Mouse (Mus musculus): Measurements from ENCODE around the gene Cdca3. TPM values are rescaled to one million over a fixed set of nuclear protein-coding genes. Genes with fewer than 3 reads are reported as not detected.
A peak's percentile ranks its signal among the peaks of the same experiment; 100 is the strongest.

Cdca3 gene
- polyA plus RNA-seq, 1 experiment from 2014 or later, result 201 TPM

DNA sequence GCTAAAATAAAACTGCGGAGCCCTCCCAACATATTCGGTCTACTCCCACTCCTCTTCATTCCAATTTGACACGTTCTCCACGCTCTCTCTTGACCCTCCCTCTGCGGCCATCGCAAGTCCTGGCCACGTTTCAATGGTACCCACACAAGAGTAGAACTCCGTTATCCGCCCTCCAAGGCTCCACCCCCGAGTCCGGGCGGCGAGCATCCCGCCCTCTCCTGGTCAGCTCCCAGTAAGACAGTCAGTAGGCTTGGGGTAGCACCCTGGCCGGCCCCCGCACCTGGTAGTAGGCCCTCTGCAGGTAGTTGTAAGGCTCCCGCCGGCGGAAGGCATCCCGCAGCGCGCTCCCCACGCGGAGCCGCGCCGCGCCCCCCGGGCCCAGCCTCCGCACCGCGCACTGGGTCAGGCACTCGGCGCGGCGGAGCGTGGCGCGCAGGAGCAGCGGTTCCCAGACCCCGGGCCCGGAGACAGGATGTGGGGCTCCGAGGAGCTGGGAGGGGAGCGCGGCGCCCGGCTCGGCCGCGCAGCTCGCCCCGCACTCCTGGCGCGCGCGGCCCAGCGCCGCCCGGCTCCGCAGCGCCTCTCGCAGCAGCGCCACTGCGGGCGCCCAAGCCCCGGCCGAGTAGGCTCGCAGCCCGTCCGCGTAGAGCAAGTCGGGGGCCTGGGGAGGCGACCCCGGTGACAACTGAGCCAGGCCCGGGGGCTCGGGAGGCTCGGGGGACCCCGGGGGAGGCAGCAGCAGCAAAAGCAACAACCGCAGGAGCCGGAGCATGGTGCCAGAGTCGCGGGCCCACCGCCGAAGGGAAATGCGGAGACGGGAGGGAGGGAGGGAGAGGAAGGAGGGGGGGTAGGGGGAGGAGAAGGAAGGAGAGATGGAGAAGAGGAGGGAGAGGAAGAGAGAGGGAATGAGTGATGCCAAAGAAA lies 27.8 kb downstream of the Cdca3 start, which contains the start of gene P3h3:
TSS of gene P3h3 (minus strand) at position 837 of the 924 bp plus-strand sequence.
- WGBS, result under 1% methylated on average over 69 of the region's 86 CpGs
- Histone ChIP-seq H3K36me3 (ENCODE audit: control insufficient read depth, insufficient read depth, low read length) (peaks cover 3% of the 10 kb centered on the region; the same call in 1 of the 2 replicates), H3K4me1 (ENCODE audit: control insufficient read depth, insufficient read depth, low read length) (peaks cover 26% of the 10 kb centered on the region), H3K4me3 (ENCODE audit: low read length) (peak within 1 kb of the TSS; percentile 74), H3K4me2 (replicated peaks; ENCODE audit: low read depth, low read length) (peak within 1 kb of the TSS; percentile 90), H3K9ac (ENCODE audit: low read depth, low read length) (peak within 1 kb of the TSS; percentile 93), H3K27ac (ENCODE audit: low read depth, low read length) (peak within 1 kb of the TSS; percentile 95), H3K27me3 (ENCODE audit: control insufficient read depth, insufficient read depth, low read length) (no peaks in the 10 kb centered on the region), H3K9me3 (ENCODE audit: control insufficient read depth, low read length) (no peaks in the 10 kb centered on the region)
- peak; percentile 82 for ATAC-seq (ENCODE audit: low FRiP score, low TSS enrichment)

DNA sequence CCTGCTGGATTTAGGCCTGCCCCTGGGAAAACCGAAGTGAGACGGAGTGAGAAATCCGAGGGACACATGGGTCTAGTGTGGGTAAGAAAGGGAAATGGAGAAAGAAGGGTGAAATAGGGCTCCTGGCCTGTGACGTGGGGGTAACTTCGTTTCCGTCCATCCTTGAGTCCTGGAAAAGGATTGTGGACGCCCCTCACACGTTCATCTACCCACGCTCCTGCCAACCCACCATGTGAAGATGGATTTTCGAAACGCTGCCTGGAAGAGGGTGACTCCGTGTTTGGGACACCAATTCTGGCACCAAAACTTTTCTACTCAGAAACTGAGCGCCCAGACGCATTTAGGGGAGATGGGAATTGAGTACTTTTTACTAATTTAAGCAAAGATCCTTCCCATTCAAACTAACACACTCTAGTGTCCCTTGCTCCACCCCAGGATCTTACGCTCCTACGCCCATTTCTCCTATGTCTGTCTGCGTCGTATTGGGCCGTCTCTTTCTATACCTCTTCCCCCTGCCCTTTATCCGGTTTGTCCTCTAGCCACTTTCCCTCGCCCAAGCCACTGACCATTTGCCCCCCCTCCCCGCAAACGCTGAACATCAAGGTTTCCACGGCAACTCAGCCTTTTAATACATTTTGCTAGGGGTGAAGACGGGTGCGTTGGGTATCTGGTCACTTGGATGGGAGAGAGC lies 28.6 kb downstream of the Cdca3 start:
- no peak for ATAC-seq (ENCODE audit: low FRiP score, low TSS enrichment)
- H3K27me3 ChIP-seq (ENCODE audit: control insufficient read depth, insufficient read depth, low read length), result peaks cover 3% of the 10 kb centered on the region
- peak overlapping the region; percentile 93 for H3K9ac ChIP-seq (ENCODE audit: low read depth, low read length)
- H3K9me3 ChIP-seq (ENCODE audit: control insufficient read depth, low read length), result no peaks in the 10 kb centered on the region
- WGBS, result 30% methylated on average over 26 of the region's 26 CpGs
- H3K36me3 ChIP-seq (ENCODE audit: control insufficient read depth, insufficient read depth, low read length), result peaks cover 3% of the 10 kb centered on the region; the same call in 1 of the 2 replicates
- peak overlapping the region; percentile 95; the same call in 1 of the 2 replicates for H3K27ac ChIP-seq (ENCODE audit: low read depth, low read length)
- H3K4me2 ChIP-seq (replicated peaks; ENCODE audit: low read depth, low read length), result peak overlapping the region; percentile 90
- H3K4me1 ChIP-seq (ENCODE audit: control insufficient read depth, insufficient read depth, low read length), result peaks cover 29% of the 10 kb centered on the region
- peak overlapping the region; percentile 74 for H3K4me3 ChIP-seq (ENCODE audit: low read length)

DNA sequence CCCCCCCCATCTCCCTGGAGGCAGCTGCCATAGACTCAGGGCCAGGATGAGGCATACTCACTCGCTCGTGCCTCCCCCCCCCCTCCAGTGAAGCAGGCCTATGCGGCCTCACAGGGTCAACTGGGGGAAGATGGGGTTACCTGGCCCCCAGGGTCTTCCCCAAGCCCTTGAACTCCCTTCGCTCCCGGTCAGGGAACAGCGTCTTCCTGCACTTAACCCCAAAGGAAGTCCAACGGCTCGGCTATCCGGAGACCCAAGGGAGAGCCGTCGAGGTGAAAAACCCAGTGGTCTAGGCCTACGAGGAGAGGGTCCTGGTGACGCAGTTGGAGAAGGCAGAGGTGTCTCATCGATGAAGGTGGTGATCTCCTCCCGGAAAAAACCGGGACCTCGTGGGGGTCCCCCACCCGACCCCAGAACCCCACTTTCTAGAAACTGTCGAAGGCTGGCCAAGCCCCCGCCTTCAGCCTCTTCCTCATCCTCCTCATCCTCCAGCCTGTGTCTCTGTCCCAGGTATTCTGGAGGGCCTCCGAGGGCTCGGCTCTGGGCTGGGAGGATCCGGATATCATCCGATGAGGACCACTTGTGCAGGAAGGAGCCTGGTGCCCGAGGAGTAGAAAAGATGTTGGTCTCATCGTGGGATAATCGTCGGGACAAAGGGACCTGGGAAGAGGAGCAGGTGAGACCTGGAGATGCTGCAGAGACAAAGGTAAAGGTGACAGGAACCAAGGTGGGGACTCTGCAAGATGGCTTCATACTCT lies 29.4 kb downstream of the Cdca3 start:
- Histone ChIP-seq H3K36me3 (ENCODE audit: control insufficient read depth, insufficient read depth, low read length) (peaks cover 3% of the 10 kb centered on the region; the same call in 1 of the 2 replicates), H3K27ac (ENCODE audit: low read depth, low read length) (no peak overlapping the region), H3K9me3 (ENCODE audit: control insufficient read depth, low read length) (no peaks in the 10 kb centered on the region), H3K4me3 (ENCODE audit: low read length) (no peak overlapping the region), H3K4me2 (replicated peaks; ENCODE audit: low read depth, low read length) (peak overlapping the region; percentile 90), H3K4me1 (ENCODE audit: control insufficient read depth, insufficient read depth, low read length) (peaks cover 33% of the 10 kb centered on the region), H3K27me3 (ENCODE audit: control insufficient read depth, insufficient read depth, low read length) (peaks cover 6% of the 10 kb centered on the region), H3K9ac (ENCODE audit: low read depth, low read length) (no peak overlapping the region)
- no peak for ATAC-seq (ENCODE audit: low FRiP score, low TSS enrichment)
- 77% methylated on average over 28 of the region's 28 CpGs for WGBS

DNA sequence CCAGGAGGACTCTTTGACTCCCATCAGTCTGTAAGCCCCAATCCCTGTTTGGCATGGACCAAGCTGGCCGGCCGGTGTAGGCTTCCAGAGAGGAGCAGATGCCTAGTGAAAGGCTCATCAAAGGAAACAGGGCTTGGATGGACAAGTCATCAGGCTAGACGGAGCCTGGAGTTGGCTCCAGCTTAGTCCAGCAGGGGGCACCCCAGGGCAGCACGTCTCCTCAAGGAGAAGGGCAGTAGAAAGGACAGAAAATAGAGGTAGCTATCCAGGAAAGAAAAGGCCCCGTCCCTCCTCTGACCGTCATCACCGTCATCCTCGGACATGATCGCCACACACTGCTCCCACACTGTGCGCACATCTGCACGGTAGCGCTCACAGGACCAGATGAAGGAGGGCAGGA lies 30.4 kb downstream of the Cdca3 start:
- Histone ChIP-seq H3K27ac (ENCODE audit: low read depth, low read length) (no peak overlapping the region), H3K4me2 (replicated peaks; ENCODE audit: low read depth, low read length) (peak overlapping the region; percentile 10; the same call in 1 of the 2 replicates), H3K9ac (ENCODE audit: low read depth, low read length) (no peak overlapping the region), H3K9me3 (ENCODE audit: control insufficient read depth, low read length) (no peaks in the 10 kb centered on the region), H3K27me3 (ENCODE audit: control insufficient read depth, insufficient read depth, low read length) (peaks cover 6% of the 10 kb centered on the region), H3K36me3 (ENCODE audit: control insufficient read depth, insufficient read depth, low read length) (no peaks in the 10 kb centered on the region; the same call in 1 of the 2 replicates), H3K4me1 (ENCODE audit: control insufficient read depth, insufficient read depth, low read length) (peaks cover 33% of the 10 kb centered on the region), H3K4me3 (ENCODE audit: low read length) (no peak overlapping the region)
- ATAC-seq (ENCODE audit: low FRiP score, low TSS enrichment), result 0 out of 2 replicates have a peak, but pooled peaks have one; percentile 1
- WGBS, result 9% methylated on average over 12 of the region's 12 CpGs

DNA sequence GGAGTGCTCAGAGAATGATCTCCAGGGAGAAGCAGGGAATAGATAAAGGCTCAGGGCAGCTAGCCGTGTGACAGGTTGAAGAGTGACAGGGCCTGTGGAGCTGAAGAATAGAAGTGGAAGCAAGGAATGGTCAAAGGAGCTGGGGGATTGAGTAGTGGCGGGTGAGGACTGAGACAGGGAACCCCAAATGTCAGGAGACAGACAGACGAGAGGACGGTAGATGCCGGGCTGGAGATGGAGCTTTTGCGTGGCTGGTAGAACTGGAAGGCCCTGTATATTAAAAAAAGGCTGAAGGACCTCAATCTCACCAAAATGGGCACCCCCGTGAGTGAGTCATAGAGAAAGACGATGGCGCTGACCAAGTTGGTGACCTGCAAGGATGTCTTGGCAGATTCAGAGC lies 31.2 kb downstream of the Cdca3 start:
- Histone ChIP-seq H3K9me3 (ENCODE audit: control insufficient read depth, low read length) (no peaks in the 10 kb centered on the region), H3K27me3 (ENCODE audit: control insufficient read depth, insufficient read depth, low read length) (peaks cover 6% of the 10 kb centered on the region), H3K4me1 (ENCODE audit: control insufficient read depth, insufficient read depth, low read length) (peaks cover 33% of the 10 kb centered on the region), H3K4me3 (ENCODE audit: low read length) (no peak overlapping the region), H3K27ac (ENCODE audit: low read depth, low read length) (no peak overlapping the region), H3K36me3 (ENCODE audit: control insufficient read depth, insufficient read depth, low read length) (no peaks in the 10 kb centered on the region), H3K4me2 (replicated peaks; ENCODE audit: low read depth, low read length) (no peak overlapping the region), H3K9ac (ENCODE audit: low read depth, low read length) (no peak overlapping the region)
- WGBS, result 89% methylated on average over 9 of the region's 9 CpGs
- no peak for ATAC-seq (ENCODE audit: low FRiP score, low TSS enrichment)

DNA sequence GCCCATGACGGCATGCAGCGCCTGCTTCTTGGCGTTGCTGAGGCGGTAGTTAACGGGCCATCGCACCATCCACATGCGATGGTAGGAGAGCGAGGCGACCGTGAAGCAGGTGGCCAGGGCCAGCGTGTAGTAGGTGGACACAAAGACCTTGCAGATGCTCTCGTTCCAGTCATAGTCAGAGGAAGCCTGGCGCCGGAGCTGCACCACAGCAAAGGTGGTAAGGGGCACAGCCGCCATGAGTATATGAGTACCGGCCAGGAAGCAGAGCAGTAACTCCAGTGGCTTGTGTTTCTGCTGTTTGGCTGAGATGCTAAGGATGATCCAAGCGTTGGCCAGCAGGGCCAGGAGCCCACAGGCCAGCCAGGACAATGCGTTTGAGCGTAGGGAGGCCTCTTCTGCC lies 31.9 kb downstream of the Cdca3 start:
- Histone ChIP-seq H3K9me3 (ENCODE audit: control insufficient read depth, low read length) (no peaks in the 10 kb centered on the region), H3K27me3 (ENCODE audit: control insufficient read depth, insufficient read depth, low read length) (peaks cover 6% of the 10 kb centered on the region), H3K27ac (ENCODE audit: low read depth, low read length) (no peak overlapping the region), H3K36me3 (ENCODE audit: control insufficient read depth, insufficient read depth, low read length) (no peaks in the 10 kb centered on the region), H3K9ac (ENCODE audit: low read depth, low read length) (peak overlapping the region; percentile 12; the same call in 1 of the 2 replicates), H3K4me1 (ENCODE audit: control insufficient read depth, insufficient read depth, low read length) (peaks cover 28% of the 10 kb centered on the region), H3K4me2 (replicated peaks; ENCODE audit: low read depth, low read length) (no peak overlapping the region), H3K4me3 (ENCODE audit: low read length) (no peak overlapping the region)
- 85% methylated on average over 19 of the region's 19 CpGs for WGBS
- ATAC-seq (ENCODE audit: low FRiP score, low TSS enrichment), result no peak

DNA sequence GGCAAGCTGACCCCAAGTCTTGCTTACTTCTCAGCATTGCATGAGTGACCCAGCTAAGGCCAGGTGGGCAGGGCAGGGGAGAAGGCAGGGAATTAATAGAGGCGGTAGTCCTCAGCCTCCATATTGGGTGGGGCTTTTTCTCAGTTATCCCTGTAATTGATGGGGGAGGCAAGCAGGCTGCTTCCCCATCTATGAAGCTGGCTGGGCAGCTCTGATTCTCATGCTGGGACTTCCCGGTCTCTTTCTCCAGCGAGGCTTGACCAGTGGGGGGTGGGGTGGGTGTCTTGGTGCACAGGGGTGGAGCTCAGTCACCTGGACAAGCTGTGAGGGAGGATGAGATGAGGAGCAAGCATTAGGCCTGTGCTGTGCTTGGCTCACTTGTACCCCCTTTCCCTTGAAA lies 32.5 kb downstream of the Cdca3 start:
- no peak overlapping the region for H3K27ac ChIP-seq (ENCODE audit: low read depth, low read length)
- WGBS, result 20% methylated on average over 3 of the region's 3 CpGs
- peak overlapping the region; percentile 12; the same call in 1 of the 2 replicates for H3K9ac ChIP-seq (ENCODE audit: low read depth, low read length)

DNA sequence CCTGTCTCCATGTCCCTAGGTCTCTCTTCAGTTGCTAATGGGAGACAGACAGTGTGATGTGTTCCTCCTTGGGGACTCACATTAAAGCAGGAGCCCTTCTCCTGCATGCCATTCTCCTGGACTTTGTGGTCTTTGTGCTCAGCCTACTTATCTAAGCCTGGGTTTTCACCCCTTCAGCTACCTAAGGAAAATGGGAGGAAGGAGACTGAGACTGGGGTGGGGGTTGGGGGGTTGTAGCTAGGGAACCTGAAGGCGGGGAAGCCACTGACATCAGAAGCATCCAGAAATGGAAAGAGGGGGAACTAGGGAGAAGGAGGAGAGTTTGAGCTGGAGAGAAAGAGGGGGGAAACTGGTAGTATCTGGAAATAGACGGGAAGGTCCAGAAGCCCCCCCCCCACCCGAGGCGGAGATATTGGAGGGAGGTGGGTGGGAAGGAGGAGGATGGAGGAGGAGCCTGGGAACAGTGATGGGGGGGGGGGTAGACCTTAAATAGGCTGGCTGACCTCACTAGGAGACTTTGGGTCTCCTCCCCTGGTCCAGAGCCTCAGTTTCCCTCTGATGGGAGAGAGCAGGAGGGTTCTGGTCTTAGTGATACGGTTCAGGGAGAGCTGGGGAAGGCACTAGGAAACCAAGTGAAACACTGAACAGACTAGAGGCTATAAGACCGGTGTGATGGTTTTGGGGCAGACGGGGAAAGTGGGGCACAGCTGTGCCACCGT lies 33.2 kb downstream of the Cdca3 start:
- WGBS, result 13% methylated on average over 8 of the region's 8 CpGs
- Histone ChIP-seq H3K4me2 (replicated peaks; ENCODE audit: low read depth, low read length) (peak overlapping the region; percentile 90), H3K9ac (ENCODE audit: low read depth, low read length) (no peak overlapping the region), H3K4me3 (ENCODE audit: low read length) (peak overlapping the region; percentile 52), H3K4me1 (ENCODE audit: control insufficient read depth, insufficient read depth, low read length) (peaks cover 27% of the 10 kb centered on the region), H3K9me3 (ENCODE audit: control insufficient read depth, low read length) (no peaks in the 10 kb centered on the region), H3K27ac (ENCODE audit: low read depth, low read length) (no peak overlapping the region), H3K27me3 (ENCODE audit: control insufficient read depth, insufficient read depth, low read length) (peaks cover 6% of the 10 kb centered on the region), H3K36me3 (ENCODE audit: control insufficient read depth, insufficient read depth, low read length) (no peaks in the 10 kb centered on the region)
- ATAC-seq (ENCODE audit: low FRiP score, low TSS enrichment), result no peak

More for the DNA sequence above, 32.5 kb downstream of the Cdca3 start:
- peaks cover 6% of the 10 kb centered on the region for H3K27me3 ChIP-seq (ENCODE audit: control insufficient read depth, insufficient read depth, low read length)
- H3K9me3 ChIP-seq (ENCODE audit: control insufficient read depth, low read length), result no peaks in the 10 kb centered on the region
- no peak for ATAC-seq (ENCODE audit: low FRiP score, low TSS enrichment)
- peaks cover 27% of the 10 kb centered on the region for H3K4me1 ChIP-seq (ENCODE audit: control insufficient read depth, insufficient read depth, low read length)
- H3K4me3 ChIP-seq (ENCODE audit: low read length), result no peak overlapping the region
- H3K4me2 ChIP-seq (replicated peaks; ENCODE audit: low read depth, low read length), result no peak overlapping the region
- H3K36me3 ChIP-seq (ENCODE audit: control insufficient read depth, insufficient read depth, low read length), result no peaks in the 10 kb centered on the region
